Mouse (Mus musculus): ENCODE results near the gene Rtl1. TPM values are rescaled to one million over a fixed set of nuclear protein-coding genes. Genes with fewer than 3 reads are reported as not detected.
A peak's percentile ranks its signal among the peaks of the same experiment; 100 is the strongest.

Gene Rtl1
- total RNA-seq, 1 experiment from 2014 or later = 3.1 TPM

- DNase-seq = no peak
These were observed 27.9 kb downstream of the Rtl1 start for GRCm38 (mm10) chr12:109572259-109572658.

GRCm38 (mm10) chr12:109560111-109560695 lies 39.9 kb downstream of the Rtl1 start:
- no peak for DNase-seq

GRCm38 (mm10) chr12:109558891-109559487 lies 41.1 kb downstream of the Rtl1 start:
- DNase-seq = no peak

GRCm38 (mm10) chr12:109558226-109558824 lies 41.8 kb downstream of the Rtl1 start:
- no peak for DNase-seq

GRCm38 (mm10) chr12:109555837-109556409 lies 44.2 kb downstream of the Rtl1 start:
- no peak for DNase-seq

GRCm38 (mm10) chr12:109553568-109553967 lies 46.6 kb downstream of the Rtl1 start:
- no peak for DNase-seq

GRCm38 (mm10) chr12:109552754-109553525 lies 47.2 kb downstream of the Rtl1 start:
- DNase-seq = no peak

- no peak for DNase-seq
These were observed 48.4 kb downstream of the Rtl1 start for GRCm38 (mm10) chr12:109551771-109552170.

- no peak for DNase-seq
These were observed 53.0 kb downstream of the Rtl1 start for GRCm38 (mm10) chr12:109547085-109547484.

GRCm38 (mm10) chr12:109545875-109546732 lies 54.0 kb downstream of the Rtl1 start:
- DNase-seq = peak; percentile 28

GRCm38 (mm10) chr12:109543281-109543923 lies 56.7 kb downstream of the Rtl1 start:
- DNase-seq = no peak

GRCm38 (mm10) chr12:109542635-109543249 lies 57.4 kb downstream of the Rtl1 start:
- DNase-seq = peak; percentile 77

GRCm38 (mm10) chr12:109542011-109542410 lies 58.1 kb downstream of the Rtl1 start:
- peak; percentile 38 for DNase-seq

GRCm38 (mm10) chr12:109541540-109541899 lies 58.6 kb downstream of the Rtl1 start:
- DNase-seq = no peak

- DNase-seq = peak; percentile 62
These were observed 59.2 kb downstream of the Rtl1 start for GRCm38 (mm10) chr12:109540739-109541539.

GRCm38 (mm10) chr12:109539950-109540349 lies 60.2 kb downstream of the Rtl1 start:
- peak; percentile 29 for DNase-seq
